Mouse (Mus musculus) cerebellum, adult 11-12 months (tissue): ENCODE results near the gene Bend4.

Experiments
- DNase-seq: peaks from one replicate; pipeline ENCODE4 v3.0.0; 2022

Bend4 gene

DNA sequence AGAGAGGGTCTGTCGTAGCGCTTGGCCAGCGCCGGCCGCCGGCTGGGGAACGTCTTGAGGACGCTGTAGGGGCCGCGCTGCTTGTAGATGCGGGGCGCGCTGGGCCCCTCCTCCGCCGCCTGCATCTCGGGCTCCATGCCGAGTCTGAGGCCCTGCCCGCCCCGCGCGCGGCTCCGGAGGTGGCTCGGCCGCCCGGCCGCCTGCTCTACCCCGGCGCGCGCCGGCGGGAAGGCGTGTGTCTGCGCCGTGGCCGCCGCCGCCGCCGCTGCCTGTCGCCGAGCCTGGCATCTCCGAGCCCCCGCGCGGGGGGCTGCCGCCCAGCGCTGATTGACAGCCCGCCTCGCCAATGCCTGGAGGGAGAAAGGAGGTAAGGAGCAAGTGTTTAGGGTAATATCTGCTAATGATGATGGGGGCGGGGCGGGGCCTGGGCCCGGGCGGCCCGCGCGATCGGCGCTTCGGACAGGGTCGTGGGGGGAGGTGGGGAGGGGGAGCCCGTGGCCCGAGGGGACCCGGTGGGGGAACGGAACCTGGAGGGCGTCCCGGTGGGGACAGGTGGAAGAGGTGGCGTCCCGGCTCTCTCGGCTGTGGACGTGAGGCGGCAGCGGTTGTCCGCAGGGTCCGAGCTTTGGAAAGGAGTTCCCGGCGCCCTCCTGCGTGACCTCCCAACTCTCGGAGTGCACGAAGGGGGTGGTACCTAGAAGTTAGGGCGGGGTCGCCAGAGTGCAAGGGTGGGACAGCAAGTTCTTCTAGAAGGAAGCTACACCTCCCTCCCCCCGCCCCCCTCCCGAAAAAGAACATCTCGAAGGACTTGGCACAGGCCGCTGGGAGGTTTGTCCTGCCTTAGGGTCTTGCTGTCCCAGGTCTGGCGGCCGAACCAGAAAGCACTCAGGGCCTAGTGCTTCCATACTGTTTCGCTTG lies at the start of gene Bend4:
Gene Bend4, minus strand, starts transcription at position 868 of the 918 bp plus-strand sequence.
- DNase-seq, result peak; percentile 71

DNA sequence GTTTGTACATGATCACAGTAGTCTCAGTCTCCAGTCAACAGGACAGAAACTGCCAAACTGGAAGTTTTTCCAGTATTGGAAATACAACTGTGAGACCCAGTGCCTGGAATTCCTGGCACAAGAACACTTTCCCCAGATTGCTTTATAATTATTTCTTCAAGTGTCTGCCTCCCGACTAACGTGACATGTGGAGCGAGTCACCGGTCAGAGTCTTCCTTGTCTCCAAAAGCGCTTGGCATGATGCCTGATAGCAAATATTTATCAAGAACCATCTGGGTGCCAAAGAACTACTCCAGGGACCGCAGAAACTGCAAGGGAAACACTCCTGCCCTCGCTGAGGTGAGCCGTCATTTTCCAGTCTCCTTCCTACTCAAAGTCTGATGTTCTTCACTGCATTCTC lies 45.6 kb upstream of the Bend4 start:
- DNase-seq, result no peak

DNA sequence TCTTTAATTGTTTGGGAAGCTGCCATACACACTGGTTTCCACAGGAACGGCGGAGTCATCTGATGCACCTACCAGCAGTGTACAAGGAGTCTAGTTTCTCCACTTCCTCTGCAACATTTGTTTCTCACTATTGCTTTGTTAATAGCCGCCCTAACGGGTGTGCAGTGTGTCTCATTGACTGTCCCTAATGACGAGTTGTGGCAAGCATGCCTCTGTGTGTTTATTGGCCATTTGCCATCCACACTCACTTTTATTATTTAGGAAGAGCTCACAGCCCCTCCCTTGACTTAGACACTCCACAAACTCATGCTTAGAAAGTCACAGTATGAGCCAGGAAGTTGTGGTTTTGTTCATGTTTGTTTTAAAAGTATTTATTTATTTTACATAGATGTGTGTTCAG lies 45.0 kb upstream of the Bend4 start:
- no peak for DNase-seq

DNA sequence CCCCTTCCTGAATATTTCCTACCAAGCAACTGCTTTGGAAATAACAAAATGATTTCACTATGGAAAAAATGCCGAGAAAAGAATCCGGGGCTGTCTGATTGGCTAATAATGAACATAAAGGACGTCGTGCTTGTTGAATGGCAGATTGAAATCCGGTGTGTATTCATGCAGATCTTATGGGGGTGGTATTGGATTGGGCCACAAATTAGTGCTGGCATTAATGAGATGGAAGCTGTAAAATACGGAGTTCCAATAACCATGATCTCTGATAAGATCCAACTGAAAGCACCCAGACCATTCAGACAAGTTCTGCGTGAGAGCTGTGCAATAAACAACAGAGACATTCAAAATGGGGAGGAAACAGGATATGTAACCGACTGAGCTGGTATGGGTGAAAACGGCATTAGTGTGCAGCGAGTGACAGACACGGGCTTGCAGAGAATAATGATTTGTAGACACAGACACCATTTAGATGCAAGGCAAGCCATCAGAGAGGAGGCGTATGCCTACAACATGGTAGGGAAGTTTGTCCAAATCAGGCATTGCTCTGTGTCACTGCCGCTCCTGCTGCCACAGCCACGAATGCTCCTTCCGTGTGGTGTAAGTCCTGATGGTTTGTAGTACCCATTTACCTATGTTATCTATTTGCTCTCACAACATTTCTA lies 38.9 kb upstream of the Bend4 start:
- DNase-seq, result no peak

DNA sequence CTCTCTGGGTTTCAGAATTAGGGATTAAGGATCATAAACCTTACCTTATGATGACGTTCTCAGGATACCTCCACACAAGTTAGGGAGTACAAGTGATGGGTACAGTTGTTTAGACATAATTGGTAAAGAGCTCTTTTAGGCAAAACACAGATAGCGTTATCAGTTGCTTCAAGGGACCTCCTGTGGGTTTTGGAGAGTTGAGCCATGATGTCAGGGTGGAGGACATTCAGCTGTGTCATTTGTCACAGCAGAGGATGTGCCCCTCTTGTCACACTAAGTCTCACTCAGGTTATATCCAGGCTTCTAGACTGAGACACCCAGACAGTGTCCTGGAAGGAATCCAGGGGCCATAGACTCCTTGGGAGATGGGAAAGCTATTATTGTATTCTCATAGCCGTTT lies 36.8 kb upstream of the Bend4 start:
- DNase-seq, result no peak

DNA sequence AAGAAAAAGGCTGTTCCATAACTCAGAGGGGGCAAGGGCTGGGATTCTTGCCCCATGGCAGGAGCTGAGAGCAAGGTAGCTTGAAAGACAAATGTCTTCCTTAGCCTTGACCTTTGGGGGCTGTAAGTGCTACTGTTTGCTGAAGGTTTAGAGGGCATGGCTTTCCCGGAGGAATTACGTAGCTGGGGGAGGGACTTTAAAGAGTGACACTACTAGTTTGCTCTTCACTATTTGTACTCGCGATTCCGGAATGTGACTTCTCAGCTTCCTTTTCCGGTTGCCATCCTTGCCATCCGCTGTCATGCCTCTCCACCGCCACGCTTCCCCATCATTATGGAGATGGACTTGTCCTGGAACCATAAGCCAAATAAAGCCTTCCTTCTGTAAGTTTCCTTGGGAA lies 35.5 kb upstream of the Bend4 start:
- no peak for DNase-seq

DNA sequence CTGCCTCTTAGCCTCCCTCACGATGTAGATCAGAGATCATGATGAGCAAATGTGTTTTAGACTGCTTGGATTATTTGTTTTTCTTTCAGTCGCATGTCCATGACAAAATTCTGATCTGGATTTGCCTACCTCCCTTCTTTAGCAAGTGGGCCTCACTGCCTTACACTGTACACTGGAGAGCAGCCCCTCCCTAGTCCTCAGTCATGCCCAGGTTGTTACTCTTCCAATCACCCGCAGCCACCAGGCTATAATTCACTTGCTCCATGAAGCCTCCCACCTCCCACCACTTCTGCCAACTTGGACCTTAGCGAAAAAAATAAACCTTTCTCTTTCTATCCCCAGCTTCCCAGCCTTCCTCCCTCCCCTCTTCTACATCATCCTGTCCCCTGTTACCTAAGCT lies 34.2 kb upstream of the Bend4 start:
- no peak for DNase-seq

DNA sequence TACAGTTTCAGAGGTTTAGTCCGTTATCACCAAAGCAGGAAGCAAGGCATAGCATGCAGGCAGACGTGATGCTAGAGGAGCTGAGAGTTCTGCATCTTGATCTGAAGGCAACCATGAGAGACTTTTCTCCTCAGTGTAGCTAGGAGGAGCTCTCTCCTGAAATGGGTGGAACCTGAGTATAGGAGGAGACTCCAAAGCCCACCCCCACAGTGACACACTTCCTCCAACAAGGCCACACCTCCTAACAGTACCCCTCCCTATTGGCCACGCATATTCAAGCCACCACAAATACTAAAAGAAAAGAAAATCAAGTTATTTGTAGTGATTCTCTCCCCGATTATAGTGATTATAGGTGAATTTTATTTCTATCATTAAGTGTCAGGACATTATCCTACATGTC lies 28.7 kb upstream of the Bend4 start:
- no peak for DNase-seq

DNA sequence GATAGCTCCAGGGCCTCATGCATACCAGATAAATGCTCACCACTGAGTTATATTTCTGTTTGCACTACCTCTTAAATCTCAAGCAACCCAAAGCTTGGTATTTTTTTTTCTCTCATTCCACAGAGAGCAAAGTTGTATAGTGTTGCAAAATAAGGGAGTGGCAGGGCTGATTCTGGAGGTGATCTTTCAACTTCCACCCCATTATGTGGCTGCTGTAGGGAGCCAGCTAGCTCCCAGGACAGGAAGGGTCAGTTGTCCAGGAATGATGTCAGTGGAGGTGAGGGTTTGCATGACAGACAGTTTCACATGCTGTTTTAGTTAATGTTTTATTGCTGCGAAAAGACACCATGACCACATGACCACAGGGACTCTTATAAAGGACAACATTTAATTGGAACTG lies 26.2 kb upstream of the Bend4 start:
- DNase-seq, result no peak

DNA sequence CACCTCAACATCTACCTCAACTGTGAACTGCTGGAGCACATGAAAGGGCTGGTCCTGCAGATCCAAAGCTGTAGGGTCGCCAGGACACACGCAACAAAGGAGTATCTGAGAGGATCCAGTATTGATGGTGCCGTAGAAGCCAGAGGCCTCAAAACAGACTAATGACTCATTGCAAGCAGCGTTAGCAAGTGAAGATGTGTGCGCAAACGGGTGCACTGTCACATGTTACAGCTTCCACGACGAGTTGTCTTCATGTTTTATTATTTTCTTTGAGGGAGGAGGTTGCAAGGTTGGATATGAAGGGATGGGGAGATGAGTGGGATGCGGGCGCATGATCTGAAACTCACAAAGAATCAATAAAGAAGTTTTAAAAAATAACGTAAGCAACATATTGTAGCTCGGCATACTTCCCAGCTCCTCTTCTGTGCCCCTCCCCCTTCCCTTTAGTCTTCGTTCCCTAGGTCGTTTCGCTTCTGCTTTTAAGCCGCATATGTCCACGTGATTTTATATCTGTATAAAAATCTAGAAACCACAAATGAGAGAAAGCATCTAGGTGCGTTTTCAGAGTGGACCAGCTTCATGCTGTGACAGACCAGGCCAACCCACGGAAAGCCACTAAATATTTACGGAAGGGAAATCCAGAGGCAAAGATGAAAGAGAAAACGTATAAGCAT lies 22.0 kb upstream of the Bend4 start:
- DNase-seq, result no peak

DNA sequence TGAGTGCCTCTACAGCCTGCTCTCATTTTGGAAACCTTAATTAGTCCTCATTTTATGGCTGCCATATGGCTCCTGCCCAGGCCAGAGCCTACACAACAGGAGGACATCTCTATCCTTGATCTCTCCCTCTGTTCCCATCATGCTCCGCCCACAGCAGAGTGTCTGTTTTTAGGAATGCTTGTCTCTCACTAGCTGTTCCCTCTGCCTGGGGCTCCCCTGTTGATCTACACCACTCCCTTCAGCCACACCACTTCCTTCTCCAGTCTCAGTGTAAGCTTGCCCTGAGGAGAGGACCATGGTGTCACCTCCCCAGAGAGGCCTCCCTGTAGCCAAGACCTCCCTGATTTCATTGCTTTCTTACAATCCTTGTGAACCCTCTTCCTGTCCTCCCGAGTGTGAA lies 18.4 kb upstream of the Bend4 start:
- no peak for DNase-seq

DNA sequence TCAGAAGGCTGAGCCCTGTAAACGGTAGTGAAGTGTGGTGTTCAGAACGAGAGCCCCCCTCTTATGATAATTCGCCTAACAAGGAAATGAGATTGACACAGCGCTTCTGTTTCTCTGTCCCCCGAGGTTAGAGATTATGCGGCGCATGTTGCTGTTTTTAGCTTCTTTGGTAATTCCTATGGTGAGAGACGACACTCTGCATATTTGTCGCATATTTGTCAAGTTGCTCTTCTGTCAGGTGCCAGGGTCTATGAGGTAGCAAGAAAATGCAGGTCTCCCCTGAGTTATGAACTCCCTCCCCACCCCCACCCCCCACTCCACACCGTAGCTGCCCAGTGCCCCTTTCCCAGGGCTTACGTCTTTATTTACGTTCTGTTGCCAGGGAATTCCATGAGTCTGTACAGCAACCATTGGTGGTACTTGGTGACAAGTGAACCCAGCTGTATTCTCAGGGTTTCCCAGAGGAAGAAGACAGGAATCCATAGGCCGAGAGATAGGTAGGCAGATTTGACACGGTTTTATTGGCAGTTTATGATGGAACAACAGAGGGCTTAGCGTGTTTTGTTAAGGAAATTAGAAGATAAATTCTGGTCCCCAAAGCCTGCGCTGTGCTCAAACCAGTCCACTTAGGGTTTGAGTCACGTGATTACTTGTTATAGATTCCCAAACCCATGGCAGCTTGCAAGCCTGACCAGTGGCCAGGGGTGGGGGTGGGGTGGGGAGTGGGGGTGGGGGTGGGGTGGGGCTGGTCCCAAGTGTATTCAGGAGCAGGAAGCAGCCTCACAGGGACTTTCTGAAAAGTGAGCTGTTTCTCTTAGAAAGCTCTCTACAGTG lies 16.3 kb upstream of the Bend4 start:
- DNase-seq, result no peak

DNA sequence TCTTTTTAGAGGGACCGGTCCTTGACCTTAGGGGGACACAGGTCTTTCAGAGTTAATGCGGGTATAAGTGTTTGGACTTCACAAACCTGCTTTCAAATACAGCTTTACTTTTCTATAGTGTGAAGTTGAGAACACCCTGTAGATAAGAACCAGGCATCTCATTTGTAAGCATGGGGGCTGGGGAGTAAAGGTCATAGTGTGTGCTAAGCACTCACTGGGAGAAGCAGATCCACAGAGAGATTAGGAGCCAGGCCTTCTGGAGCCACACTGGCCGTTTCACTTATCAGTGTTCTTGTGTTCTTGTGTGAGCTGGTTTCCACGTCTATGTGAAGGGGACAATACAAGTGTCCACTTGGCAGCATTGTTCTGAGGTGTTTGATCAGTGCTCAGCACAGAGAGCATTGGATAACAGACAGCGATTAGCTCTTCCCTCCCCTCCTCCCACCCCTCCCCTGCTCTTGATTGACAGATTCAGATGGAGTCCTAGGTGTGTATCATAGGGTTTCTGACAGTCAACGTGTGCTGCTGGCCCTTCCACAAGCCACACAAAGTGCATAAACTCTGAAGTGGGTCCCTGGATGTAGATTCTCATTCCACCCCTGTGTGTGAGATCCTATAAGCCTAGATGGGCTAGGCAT lies 14.8 kb upstream of the Bend4 start:
- DNase-seq, result no peak

DNA sequence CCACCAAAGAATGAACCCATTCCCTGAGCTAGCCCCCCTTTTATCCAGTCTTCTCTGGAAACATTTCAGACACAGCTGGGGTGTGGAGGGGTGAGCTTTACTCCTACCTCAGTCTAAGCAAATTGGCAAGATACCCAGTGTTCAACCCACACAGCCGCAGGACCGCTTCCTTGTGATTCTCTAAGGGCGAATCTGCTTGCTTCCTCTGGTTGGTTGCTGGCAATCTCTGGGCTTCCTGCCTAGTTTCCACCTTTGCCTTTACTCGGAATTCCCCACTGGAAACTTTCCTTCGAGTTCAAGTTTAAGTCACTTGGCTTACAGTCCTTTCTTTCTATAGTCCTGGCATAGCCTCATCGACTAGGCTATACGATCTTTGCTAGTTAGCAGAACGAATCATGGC lies 12.5 kb upstream of the Bend4 start:
- no peak for DNase-seq

DNA sequence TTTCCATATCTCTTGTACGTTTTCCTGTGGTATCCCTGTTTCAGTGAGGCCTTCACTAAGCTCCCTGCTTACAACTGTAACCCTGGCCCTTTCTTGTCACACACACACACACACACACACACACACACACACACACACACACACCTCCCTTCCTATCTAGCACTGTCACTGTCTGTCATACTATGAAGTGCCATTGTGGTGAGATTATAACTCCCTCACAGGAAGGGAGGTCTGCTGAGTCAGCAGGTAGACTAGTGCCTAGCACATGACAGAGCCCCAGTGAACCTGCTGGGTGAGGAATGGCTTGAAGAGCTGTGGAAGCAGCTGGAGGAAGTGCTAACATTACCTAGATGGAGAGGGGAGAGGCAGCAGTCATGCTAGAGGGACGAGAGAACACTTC lies 9.3 kb upstream of the Bend4 start:
- no peak for DNase-seq

DNA sequence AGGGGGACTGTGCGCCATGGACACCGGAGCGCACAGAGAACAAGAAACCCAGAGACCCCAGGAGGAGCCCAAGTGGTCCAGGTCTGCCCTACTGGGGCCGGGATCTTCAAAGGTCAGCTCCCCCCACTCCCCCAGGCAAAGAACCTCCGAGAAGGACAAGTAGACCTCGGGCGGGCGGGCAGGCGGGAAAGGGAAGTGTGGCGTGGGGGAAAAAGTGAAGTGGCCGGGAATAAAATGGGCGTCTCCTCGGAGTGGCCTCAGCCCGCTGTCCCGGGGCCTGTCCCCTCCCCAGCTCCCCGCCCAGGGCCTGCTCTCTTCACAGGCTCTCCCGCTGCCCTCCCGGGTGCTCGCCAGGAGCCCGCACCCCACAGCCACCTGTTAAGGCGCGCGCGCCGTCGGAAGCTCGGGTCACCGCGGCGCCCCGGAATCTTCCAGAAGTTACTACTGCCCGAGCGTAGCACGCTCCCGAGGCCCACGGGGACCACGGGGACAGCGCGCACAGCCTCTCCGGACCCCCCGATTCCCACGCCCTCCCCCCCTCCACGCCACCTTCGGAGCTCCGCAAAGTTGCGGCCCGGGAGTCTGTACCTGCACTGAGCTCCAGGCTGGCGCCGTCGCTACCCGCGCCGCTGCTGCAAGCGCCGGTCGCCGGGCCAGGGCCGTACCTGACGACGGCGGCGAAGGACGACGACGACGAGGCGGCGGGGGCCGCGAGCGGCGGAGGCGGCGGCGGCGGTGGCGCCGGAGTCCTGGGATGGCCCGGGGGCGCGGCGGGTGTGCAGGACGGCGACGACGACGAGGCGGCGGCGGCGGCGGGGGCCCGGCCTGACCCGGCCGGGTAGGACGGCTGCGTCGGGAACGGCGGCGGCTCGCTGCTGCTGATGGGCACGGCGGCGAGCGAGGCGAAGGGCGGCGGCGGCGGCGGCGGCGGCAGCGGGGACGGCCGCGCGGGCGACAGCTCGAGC lies 1.4 kb downstream of the Bend4 start:
- DNase-seq, result peak; percentile 8

DNA sequence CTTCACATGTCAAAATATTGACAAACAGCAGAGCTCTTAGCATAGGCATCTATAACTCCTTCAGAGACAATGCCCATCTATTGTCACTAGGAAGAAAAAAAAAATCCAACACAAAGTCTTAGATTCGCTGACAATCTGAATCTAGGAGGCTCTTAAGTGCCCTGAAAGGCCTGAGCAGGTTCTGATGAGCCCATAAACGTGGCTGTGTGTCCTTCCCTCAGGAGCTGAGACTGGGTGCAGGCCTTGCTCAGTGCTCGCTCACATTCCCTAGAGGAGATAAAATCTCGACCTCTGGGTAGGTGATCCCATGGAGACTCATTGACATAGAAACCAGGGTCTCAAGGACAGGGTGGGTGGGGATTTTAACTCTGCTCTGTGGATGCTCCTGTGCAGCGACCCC lies 2.1 kb downstream of the Bend4 start:
- no peak for DNase-seq

DNA sequence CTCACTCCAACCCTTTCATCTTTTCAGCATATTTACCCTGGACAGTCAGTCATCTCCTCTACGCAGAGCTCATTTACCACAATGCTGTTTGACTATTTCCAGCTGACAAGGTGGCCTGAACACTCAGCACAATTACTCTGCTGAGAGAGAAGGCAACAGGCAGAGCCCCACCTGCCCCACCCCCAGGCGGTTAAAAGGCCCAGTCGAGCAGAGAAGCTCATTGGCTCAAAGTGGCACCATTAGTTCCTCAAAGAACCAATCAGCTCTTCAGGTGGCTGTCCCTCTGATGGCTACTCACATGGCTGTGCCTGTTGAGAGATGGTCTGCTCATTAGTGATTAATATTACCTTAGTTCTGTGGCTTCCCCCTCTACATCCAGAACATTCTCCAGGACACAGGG lies 3.5 kb downstream of the Bend4 start:
- no peak for DNase-seq

DNA sequence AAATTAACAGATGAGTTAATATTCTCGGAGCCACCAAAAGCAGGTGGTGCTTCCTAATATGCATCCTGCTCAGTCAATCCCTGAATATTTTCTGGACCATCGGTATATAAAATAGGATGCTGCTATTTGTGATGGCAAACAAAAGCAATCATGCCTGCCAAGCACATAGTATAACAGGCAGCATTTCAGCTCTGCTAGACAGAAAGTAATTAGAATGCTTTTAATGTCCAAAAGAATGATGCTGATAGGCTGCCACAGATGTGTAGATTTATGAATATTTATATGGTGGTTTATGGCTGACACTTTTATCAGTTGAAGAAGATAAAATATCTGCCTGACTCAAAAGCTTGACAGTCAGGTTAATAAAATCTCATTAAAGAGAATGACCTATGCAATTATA lies 4.1 kb downstream of the Bend4 start:
- no peak for DNase-seq

DNA sequence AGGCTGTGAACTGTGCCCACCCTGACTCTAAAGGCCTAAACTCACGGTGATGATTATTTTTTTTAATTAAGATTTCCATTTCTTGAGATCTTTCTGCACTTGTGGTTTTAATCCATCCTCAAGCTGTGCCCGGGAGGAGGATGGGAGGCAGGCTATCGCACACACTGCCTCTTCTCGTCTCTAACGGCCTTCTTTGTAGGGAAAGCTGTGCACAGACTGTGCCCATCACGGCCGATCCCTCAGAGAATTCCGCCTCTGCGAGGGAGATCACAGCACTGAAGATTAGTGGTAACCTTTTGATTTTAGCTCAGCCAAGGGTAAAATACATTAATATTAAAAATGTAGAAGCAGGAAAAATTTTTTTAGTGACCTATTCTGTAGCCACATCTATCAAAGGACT lies 4.8 kb downstream of the Bend4 start:
- no peak for DNase-seq

DNA sequence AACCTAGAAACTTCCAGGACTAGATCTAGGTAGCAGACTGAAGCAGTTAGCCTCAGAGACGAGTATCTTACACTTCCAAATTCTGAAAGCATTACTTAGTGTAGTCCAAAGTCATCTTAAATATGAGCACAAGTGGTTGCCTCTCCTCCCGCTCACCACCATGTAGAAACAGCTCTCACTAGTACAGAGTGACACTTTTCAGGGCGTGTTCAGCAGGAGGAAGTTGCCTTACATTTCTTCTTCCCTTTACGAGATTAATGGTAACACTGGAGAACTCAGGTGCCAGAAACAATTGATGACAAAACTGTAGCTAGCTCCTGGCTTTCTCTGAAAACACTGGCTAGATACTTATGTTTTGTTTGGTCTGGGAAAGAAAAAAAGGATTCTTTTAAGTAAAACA lies 8.7 kb downstream of the Bend4 start:
- no peak for DNase-seq
